Mouse (Mus musculus) liver, adult 2 months (tissue): ENCODE measurements around the gene Foxc2.

Experiments
- CTCF ChIP-seq: fragments of 200-500 bp; IDR thresholded peaks from 2 replicates; pipeline ENCODE4 v1.5.1; 2011; ENCODE audit warnings: low read depth, low read length, control low read depth
- POLR2A ChIP-seq: fragments of 200-500 bp; IDR thresholded peaks from 2 replicates; pipeline ENCODE4 v1.6.1; 2011; ENCODE audit warnings: low read length, control low read depth; ENCODE audit not compliant: insufficient read depth; ENCODE audit errors: extremely low read depth

DNA sequence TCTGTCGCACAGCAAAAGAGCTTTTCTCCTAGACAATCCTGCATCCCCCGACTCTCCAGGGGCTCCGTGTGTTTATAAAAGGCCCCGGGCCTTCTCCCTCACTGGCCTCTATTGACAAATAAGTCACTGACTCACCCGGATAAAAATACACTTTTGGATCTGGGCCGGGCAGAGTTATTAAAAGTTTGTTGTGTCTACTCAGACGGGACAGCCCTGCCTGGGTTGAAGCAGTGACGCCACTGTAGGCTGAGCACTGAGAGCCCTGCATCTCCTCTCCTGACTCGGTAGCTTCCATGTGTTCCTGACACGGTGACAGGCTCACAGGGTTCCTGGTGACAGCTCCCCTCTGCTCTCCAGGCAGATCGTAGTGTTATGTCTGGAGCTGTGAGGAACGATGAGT, 36.4 kb downstream of the Foxc2 start:
- TF ChIP-seq POLR2A (no peak), CTCF (no peak)
